Mouse (Mus musculus): ENCODE measurements at regions not wholly inside any gene's neighbourhood (a gene's known extent, or its start where the extent isn't known, plus 50 kb on each side); places are given as distances from the start of the nearest gene placed in this dataset.

- TF ChIP-seq CTCF (IDR thresholded peaks at IDR 0.05; ENCODE audit: extremely low read depth, insufficient read length, insufficient replicate concordance, low read depth, low read length), result no peak
- TF ChIP-seq POLR2A (IDR thresholded peaks at IDR 0.05; ENCODE audit: low read depth, low read length), result no peak
Observed at GRCm38 (mm10) chr15:36873884-36874243, 133.7 kb downstream of the Zfp706 start.
